Mouse (Mus musculus) ovary, adult 18-20 months (tissue): ENCODE data around the gene Mrps27.

Source experiments
- DNase-seq: peaks from one replicate; pipeline ENCODE4 v3.0.0; 2022; ENCODE audit warnings: low spot score, mixed read lengths

Gene Mrps27

GRCm38 (mm10) chr13:99440228-99440627 is 95.6 kb downstream of the Mrps27 start:
- DNase-seq = no peak

GRCm38 (mm10) chr13:99441700-99442433 is 97.3 kb downstream of the Mrps27 start:
- no peak for DNase-seq

- no peak for DNase-seq
These were observed 98.1 kb downstream of the Mrps27 start for GRCm38 (mm10) chr13:99442434-99443249.

- DNase-seq = no peak
These were observed 99.0 kb downstream of the Mrps27 start for GRCm38 (mm10) chr13:99443484-99444175.

- DNase-seq = no peak
These were observed 99.9 kb downstream of the Mrps27 start for GRCm38 (mm10) chr13:99444431-99444871.

GRCm38 (mm10) chr13:99444880-99445279 is 100.3 kb downstream of the Mrps27 start:
- no peak for DNase-seq

- DNase-seq = no peak
These were observed 102.4 kb downstream of the Mrps27 start for GRCm38 (mm10) chr13:99447002-99447401.

GRCm38 (mm10) chr13:99447403-99448199 is 103.0 kb downstream of the Mrps27 start:
- DNase-seq = no peak

GRCm38 (mm10) chr13:99448278-99448677 is 103.7 kb downstream of the Mrps27 start:
- DNase-seq = no peak

- DNase-seq = no peak
These were observed 105.0 kb downstream of the Mrps27 start for GRCm38 (mm10) chr13:99449547-99449946.

- no peak for DNase-seq
These were observed 106.2 kb downstream of the Mrps27 start for GRCm38 (mm10) chr13:99450766-99451165.

GRCm38 (mm10) chr13:99451276-99451675 is 106.7 kb downstream of the Mrps27 start:
- no peak for DNase-seq

- DNase-seq = no peak
These were observed 107.9 kb downstream of the Mrps27 start for GRCm38 (mm10) chr13:99452444-99452843.

- no peak for DNase-seq
These were observed 110.4 kb downstream of the Mrps27 start for GRCm38 (mm10) chr13:99454977-99455376.

GRCm38 (mm10) chr13:99458658-99459386 is 114.2 kb downstream of the Mrps27 start:
- DNase-seq = no peak

- no peak for DNase-seq
These were observed 115.0 kb downstream of the Mrps27 start for GRCm38 (mm10) chr13:99459612-99460011.

- no peak for DNase-seq
These were observed 117.3 kb downstream of the Mrps27 start for GRCm38 (mm10) chr13:99461886-99462285.

- no peak for DNase-seq
These were observed 120.0 kb downstream of the Mrps27 start for GRCm38 (mm10) chr13:99464551-99464950.
